Mouse (Mus musculus) kidney, embryonic 14.5 days (tissue): ENCODE data around the gene Psd. TPM values are rescaled to one million over a fixed set of nuclear protein-coding genes. Genes with fewer than 3 reads are reported as not detected.

Experiments used
- ATAC-seq: fragments of 200-750 bp; cut with Nextera tagmentation; 2 replicates; pipeline ENCODE4 v1.8.0; 2017; ENCODE audit warnings: moderate number of reproducible peaks, mild to moderate bottlenecking, moderate TSS enrichment, moderate library complexity; ENCODE audit not compliant: low FRiP score, low TSS enrichment
- H3K27ac ChIP-seq: fragments of 300-500 bp; sonication (generic); 2 replicates; pipeline ENCODE4 v1.5.1; 2014; ENCODE audit warnings: low read depth, mild to moderate bottlenecking, low read length, moderate library complexity, mixed read lengths
- H3K27me3 ChIP-seq: fragments of 300-500 bp; sonication (generic); 2 replicates; pipeline ENCODE4 v1.6.1; 2014; ENCODE audit warnings: mild to moderate bottlenecking, low read length; ENCODE audit not compliant: control insufficient read depth, insufficient read depth
- H3K36me3 ChIP-seq: fragments of 300-500 bp; sonication (generic); 2 replicates; pipeline ENCODE4 v1.6.1; 2014; ENCODE audit warnings: low read length, mixed read lengths; ENCODE audit not compliant: control insufficient read depth, insufficient read depth
- H3K4me1 ChIP-seq: fragments of 300-500 bp; sonication (generic); 2 replicates; pipeline ENCODE4 v1.6.1; 2014; ENCODE audit warnings: low read length, mixed read lengths; ENCODE audit not compliant: control insufficient read depth, insufficient read depth
- H3K4me2 ChIP-seq: fragments of 300-500 bp; sonication (generic); replicated peaks from 2 replicates; pipeline ENCODE4 v1.6.1; 2014; ENCODE audit warnings: low read depth, mild to moderate bottlenecking, low read length
- H3K4me3 ChIP-seq: fragments of 300-500 bp; sonication (generic); 2 replicates; pipeline ENCODE4 v1.5.1; 2014; ENCODE audit warnings: mild to moderate bottlenecking, low read length
- H3K9ac ChIP-seq: fragments of 300-500 bp; sonication (generic); 2 replicates; pipeline ENCODE4 v1.6.1; 2014; ENCODE audit warnings: low read depth, mild to moderate bottlenecking, low read length, moderate library complexity
- H3K9me3 ChIP-seq: fragments of 300-500 bp; sonication (generic); 2 replicates; pipeline ENCODE4 v1.6.1; 2016; ENCODE audit warnings: low read length; ENCODE audit not compliant: control insufficient read depth
- WGBS: fragments of 180-500 bp; shearing (Covaris S2); extraction: QIAGEN DNeasy Blood & Tissue Kit; methylation state at CpG from one replicate; pipeline ENCODE4 v1.1.7; 2014; 5-methylcytosine and 5-hydroxymethylcytosine counted together
- polyA plus RNA-seq: library from polyadenylated mRNA; unstranded; fragments of >200 nt; fragmentation: Nextera tagmentation; extraction: Ambion mirVana; gene quantifications from 2 replicates; pipeline ENCODE4 v1.2.1, GENCODE M21; 2014

Psd gene
- polyA plus RNA-seq, 1 experiment from 2014 or later, result 1.7 TPM

GRCm38 (mm10) chr19:46312566-46312965 is 14.4 kb downstream of the Psd start:
- 93% methylated on average over 21 of the region's 21 CpGs for WGBS
- no peak for ATAC-seq
- peaks cover 10% of the 10 kb centered on the region for H3K36me3 ChIP-seq
- H3K4me1 ChIP-seq, result peaks cover 6% of the 10 kb centered on the region; the same call in 1 of the 2 replicates
- H3K9ac ChIP-seq, result no peak overlapping the region
- no peak overlapping the region for H3K4me2 ChIP-seq
- H3K27me3 ChIP-seq, result peaks cover 52% of the 10 kb centered on the region
- H3K4me3 ChIP-seq, result no peak overlapping the region
- no peak overlapping the region for H3K27ac ChIP-seq
- H3K9me3 ChIP-seq, result no peaks in the 10 kb centered on the region

- H3K9me3 ChIP-seq, result no peaks in the 10 kb centered on the region
- WGBS, result 86% methylated on average over 9 of the region's 9 CpGs
- ATAC-seq, result no peak
- no peak overlapping the region for H3K27ac ChIP-seq
- H3K4me2 ChIP-seq, result no peak overlapping the region
- H3K9ac ChIP-seq, result no peak overlapping the region
- no peak overlapping the region for H3K4me3 ChIP-seq
- peaks cover 7% of the 10 kb centered on the region for H3K4me1 ChIP-seq
- H3K36me3 ChIP-seq, result peaks cover 10% of the 10 kb centered on the region
- peaks cover 40% of the 10 kb centered on the region for H3K27me3 ChIP-seq
These were observed 15.6 kb downstream of the Psd start for GRCm38 (mm10) chr19:46311341-46311740.

DNA sequence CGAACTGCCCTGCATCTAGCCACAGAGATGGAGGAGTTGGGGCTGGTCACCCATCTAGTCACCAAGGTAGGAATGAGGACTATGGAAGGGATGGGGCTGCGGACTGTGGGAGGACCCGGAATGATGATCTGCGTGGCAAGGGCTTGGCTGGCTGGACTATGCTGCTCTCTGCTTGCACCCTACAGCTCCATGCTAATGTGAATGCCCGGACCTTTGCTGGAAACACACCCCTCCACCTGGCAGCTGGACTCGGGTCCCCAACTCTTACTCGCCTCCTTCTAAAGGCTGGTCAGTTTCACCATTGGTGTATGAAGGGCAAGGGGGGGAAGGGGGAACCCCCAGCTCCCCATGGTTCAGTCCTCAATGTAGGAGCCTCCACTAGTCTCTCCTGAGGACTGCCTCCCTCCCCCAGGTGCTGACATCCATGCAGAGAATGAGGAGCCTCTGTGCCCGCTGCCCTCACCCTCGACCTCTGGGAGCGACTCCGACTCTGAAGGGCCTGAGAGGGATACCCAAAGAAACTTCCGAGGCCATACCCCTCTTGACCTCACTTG is 16.6 kb downstream of the Psd start:
- H3K4me1 ChIP-seq, result peaks cover 9% of the 10 kb centered on the region
- 91% methylated on average over 12 of the region's 12 CpGs for WGBS
- no peak overlapping the region for H3K4me3 ChIP-seq
- no peaks in the 10 kb centered on the region for H3K9me3 ChIP-seq
- H3K9ac ChIP-seq, result no peak overlapping the region
- peaks cover 31% of the 10 kb centered on the region for H3K27me3 ChIP-seq
- no peak for ATAC-seq
- H3K4me2 ChIP-seq, result no peak overlapping the region
- no peak overlapping the region for H3K27ac ChIP-seq
- H3K36me3 ChIP-seq, result peaks cover 10% of the 10 kb centered on the region

GRCm38 (mm10) chr19:46309651-46310305 is 17.2 kb downstream of the Psd start:
- H3K36me3 ChIP-seq, result peaks cover 10% of the 10 kb centered on the region
- no peak for ATAC-seq
- peaks cover 14% of the 10 kb centered on the region for H3K4me1 ChIP-seq
- 83% methylated on average over 21 of the region's 21 CpGs for WGBS
- H3K27me3 ChIP-seq, result peaks cover 25% of the 10 kb centered on the region
- no peak overlapping the region for H3K27ac ChIP-seq
- no peaks in the 10 kb centered on the region for H3K9me3 ChIP-seq
- H3K4me2 ChIP-seq, result no peak overlapping the region
- no peak overlapping the region for H3K4me3 ChIP-seq
- H3K9ac ChIP-seq, result no peak overlapping the region

DNA sequence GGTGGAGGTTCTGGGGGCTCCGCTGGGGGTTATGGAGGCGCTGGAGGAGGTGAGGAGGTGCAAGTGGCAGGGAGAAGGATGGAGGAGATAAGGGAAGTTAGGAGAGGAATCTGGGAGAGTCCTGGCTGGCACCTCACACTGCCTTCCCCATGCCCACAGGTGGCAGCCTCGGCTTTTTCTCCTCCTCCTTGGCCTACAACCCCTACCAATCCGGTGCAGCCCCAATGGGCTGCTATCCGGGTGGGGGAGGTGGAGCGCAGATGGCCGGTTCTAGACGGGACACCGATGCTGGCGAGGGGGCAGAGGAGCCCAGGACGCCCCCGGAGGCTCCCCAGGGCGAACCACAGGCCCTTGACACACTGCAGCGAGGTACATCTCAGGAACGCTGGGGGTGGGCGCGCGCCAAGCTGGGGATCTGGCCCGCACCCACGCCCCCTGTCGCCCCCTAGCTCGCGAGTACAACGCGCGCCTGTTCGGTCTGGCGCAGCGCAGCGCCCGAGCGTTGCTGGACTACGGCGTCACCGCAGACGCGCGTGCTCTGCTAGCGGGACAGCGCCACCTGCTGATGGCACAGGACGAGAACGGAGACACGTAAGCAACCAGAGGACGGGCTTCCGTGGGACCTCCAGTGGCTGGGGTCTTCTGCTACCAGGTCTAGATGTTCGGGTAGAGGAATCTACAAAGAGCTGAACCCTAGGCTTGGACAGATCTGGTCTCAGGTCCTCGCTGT is 18.1 kb downstream of the Psd start:
- Histone ChIP-seq H3K27ac (no peak overlapping the region), H3K36me3 (peaks cover 10% of the 10 kb centered on the region), H3K4me1 (peaks cover 14% of the 10 kb centered on the region), H3K4me3 (peak overlapping the region; percentile 41), H3K9ac (peak overlapping the region; percentile 58), H3K9me3 (no peaks in the 10 kb centered on the region), H3K4me2 (peak overlapping the region; percentile 90), H3K27me3 (peaks cover 16% of the 10 kb centered on the region)
- ATAC-seq, result peak; percentile 12; the same call in 1 of the 2 replicates
- 1% methylated on average over 45 of the region's 47 CpGs for WGBS

- 55% methylated on average over 16 of the region's 16 CpGs for WGBS
These were observed 18.7 kb downstream of the Psd start for GRCm38 (mm10) chr19:46308303-46308702.

DNA sequence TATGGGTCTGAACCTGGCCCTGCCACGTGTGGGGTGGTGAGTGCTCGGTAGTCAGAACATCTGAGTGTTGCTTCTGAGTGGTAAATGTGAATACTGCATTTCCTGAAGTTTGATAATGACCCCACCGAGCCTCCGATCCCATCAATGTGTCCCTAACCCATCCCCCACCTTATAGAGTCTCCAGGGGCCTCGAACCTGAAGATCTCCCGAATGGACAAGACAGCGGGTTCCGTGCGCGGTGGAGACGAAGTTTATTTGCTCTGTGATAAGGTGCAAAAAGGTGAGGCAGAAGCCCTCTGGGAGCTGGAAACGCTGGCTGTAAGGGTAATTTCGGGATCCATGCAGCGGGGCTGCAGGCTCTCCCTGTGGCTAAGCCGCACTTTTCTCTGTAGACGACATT is 19.2 kb downstream of the Psd start:
- Histone ChIP-seq H3K9ac (no peak overlapping the region), H3K27ac (no peak overlapping the region), H3K9me3 (no peaks in the 10 kb centered on the region), H3K4me2 (no peak overlapping the region), H3K27me3 (peaks cover 10% of the 10 kb centered on the region; the same call in 1 of the 2 replicates), H3K4me1 (peaks cover 14% of the 10 kb centered on the region), H3K4me3 (no peak overlapping the region), H3K36me3 (peaks cover 10% of the 10 kb centered on the region)
- WGBS, result 83% methylated on average over 16 of the region's 16 CpGs
- ATAC-seq, result no peak

More at GRCm38 (mm10) chr19:46308303-46308702, 18.7 kb downstream of the Psd start:
- Histone ChIP-seq H3K27ac (no peak overlapping the region), H3K4me2 (peak overlapping the region; percentile 90; the same call in 1 of the 2 replicates), H3K9me3 (no peaks in the 10 kb centered on the region), H3K27me3 (peaks cover 10% of the 10 kb centered on the region; the same call in 1 of the 2 replicates), H3K36me3 (peaks cover 10% of the 10 kb centered on the region), H3K9ac (peak overlapping the region; percentile 58; the same call in 1 of the 2 replicates), H3K4me3 (no peak overlapping the region), H3K4me1 (peaks cover 14% of the 10 kb centered on the region)
- no peak for ATAC-seq

- no peak for ATAC-seq
- Histone ChIP-seq H3K36me3 (peaks cover 10% of the 10 kb centered on the region), H3K9ac (no peak overlapping the region), H3K4me3 (no peak overlapping the region), H3K27ac (no peak overlapping the region), H3K4me2 (no peak overlapping the region), H3K27me3 (peaks cover 10% of the 10 kb centered on the region; the same call in 1 of the 2 replicates), H3K4me1 (peaks cover 14% of the 10 kb centered on the region), H3K9me3 (no peaks in the 10 kb centered on the region)
- WGBS, result 90% methylated on average over 9 of the region's 9 CpGs
These were observed 20.1 kb downstream of the Psd start for GRCm38 (mm10) chr19:46306751-46307289.
